Mouse (Mus musculus) thymus, postnatal 25 days (tissue): Measurements from ENCODE around the gene Echs1.

Experiments
- DNase-seq: peaks from one replicate; pipeline ENCODE4 v3.0.0; 2022

The Echs1 gene

GRCm38 (mm10) chr7:140060936-140061831, 55.1 kb downstream of the Echs1 start:
- DNase-seq: no peak

GRCm38 (mm10) chr7:140059601-140060000, 56.7 kb downstream of the Echs1 start:
- no peak for DNase-seq

- no peak for DNase-seq
Measured at GRCm38 (mm10) chr7:140058528-140058927, 57.7 kb downstream of the Echs1 start.

- DNase-seq: no peak
Measured at GRCm38 (mm10) chr7:140057413-140058407, 58.6 kb downstream of the Echs1 start.
